Mouse (Mus musculus): ENCODE results near the gene Itgb3.

DNA sequence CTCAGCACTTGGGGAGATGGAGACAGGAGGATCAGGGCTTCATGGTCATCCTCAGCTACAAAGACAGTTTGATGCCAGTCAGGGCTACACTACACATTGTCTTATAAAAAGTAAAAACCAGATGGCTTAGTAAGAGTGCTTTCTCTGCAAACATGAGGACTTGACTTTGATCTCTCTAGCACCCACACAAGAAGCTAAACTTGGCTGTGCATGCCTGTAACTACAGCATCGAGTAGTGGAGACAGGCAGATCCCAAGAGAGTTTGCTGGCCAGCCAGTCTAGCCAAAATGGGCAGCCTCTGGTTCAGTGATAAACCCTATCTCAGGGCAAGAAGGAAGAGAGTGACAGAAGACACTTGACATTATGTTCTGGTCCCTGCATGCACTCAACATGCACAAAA lies 44.3 kb upstream of the Itgb3 start:
- no peak for TF ChIP-seq GATA1 (IDR thresholded peaks at IDR 0.05; ENCODE audit: borderline replicate concordance, low read length)
- no peak for TF ChIP-seq FLI1 (IDR thresholded peaks at IDR 0.05; ENCODE audit: low read length)

Measured in megakaryocyte, embryonic 14.5 days (primary cell).